9 mouse cellular contexts compared by ENCODE assay signal in genomic region chr2:156307261-156307660, GRCm38 (mm10). TPM values are rescaled to one million over a fixed set of nuclear protein-coding genes. Genes with fewer than 3 reads are reported as not detected.
DNase-seq lines count a peak whose midpoint lies in the region; ATAC-seq and TF ChIP-seq lines count a peak whose summit lies in the region.
"Had no signal": no experiment of that assay in that cellular context is flagged by ENCODE, and none has a peak within 500 bp of the region (broad histone marks: within the 10 kb centered on the region; RNA-seq: fewer than 3 reads in every experiment).

No protein-coding gene starts in this region.

- peak; percentile 73; the same call in 1 of the 2 replicates for TF ChIP-seq CTCF in embryonic fibroblast, embryonic 13.5 days (IDR thresholded peaks at IDR 0.05; ENCODE audit: borderline replicate concordance, insufficient read depth, low read length)

- DNase-seq in heart, adult 11 months = peak; percentile 88
- no peak for DNase-seq in heart, adult 9 months (ENCODE audit: low spot score in 2 of 2)
- DNase-seq in thymus, postnatal 14 days = peak; percentile 15
- no peak for DNase-seq in thymus, postnatal 10 days (ENCODE audit: low spot score in 2 of 2)
- DNase-seq in retina, postnatal 7 days (ENCODE audit: low read depth, low spot score) = peak; percentile 6
- no peak for DNase-seq in urinary bladder, postnatal 25 days (ENCODE audit: low spot score)

- TF ChIP-seq POLR2A in embryonic fibroblast, embryonic 13.5 days (IDR thresholded peaks at IDR 0.05; ENCODE audit: low read depth, low read length) = no peak

- ATAC-seq in activated CD4-positive, CD25-positive, alpha-beta regulatory T cell, adult 4 months = no peak
- ATAC-seq: intestine, embryonic 16.5 days had no signal

- no peak overlapping the region for H3K27ac ChIP-seq in embryonic fibroblast, embryonic 13.5 days (ENCODE audit: insufficient read depth, low read length)

- H3K4me1 ChIP-seq in embryonic fibroblast, embryonic 13.5 days (ENCODE audit: control insufficient read depth, insufficient read depth, low read length) = no peaks in the 10 kb centered on the region

- H3K4me3 ChIP-seq in embryonic fibroblast, embryonic 13.5 days (ENCODE audit: insufficient read depth, low read length) = no peak overlapping the region

RNA-seq across cellular contexts. Expression of gene Cnbd2, which starts 4.8 kb away (rescaled TPM):
- polyA plus RNA-seq in embryonic fibroblast, embryonic 13.5 days (2011; ENCODE audit: insufficient read length, low read depth, missing spikeins) = 1.3 and 3.4 TPM in 2 replicates
- 1 to 10 TPM; 3.1 to 6.4 TPM for polyA plus RNA-seq in activated CD4-positive, CD25-positive, alpha-beta regulatory T cell, adult 4 months (2017; shearing (Covaris generic))

RNA-seq across cellular contexts. Expression of gene Scand1, which starts 5.2 kb away (rescaled TPM):
- 16.3 and 23.3 TPM in 2 replicates for polyA plus RNA-seq in embryonic fibroblast, embryonic 13.5 days (2011; ENCODE audit: insufficient read length, low read depth, missing spikeins)
- polyA plus RNA-seq in activated CD4-positive, CD25-positive, alpha-beta regulatory T cell, adult 4 months (2017; shearing (Covaris generic)) = 1 to 10 TPM; 2.9 to 3.7 TPM

Comparison
In these comparisons a context has a peak if more than half of its experiments do, and no peak if none do; other contexts are left out.
1. DNase-seq: peak in heart, adult 11 months (single experiment), thymus, postnatal 14 days (single experiment) and retina, postnatal 7 days (single experiment); none in heart, adult 9 months (0 of 2), thymus, postnatal 10 days (0 of 2) and urinary bladder, postnatal 25 days (single experiment).